In genomic region chr5:4689130-4689529, GRCm38 (mm10) we compare ENCODE assay signal across 25 mouse cellular contexts.
DNase-seq lines count a peak whose midpoint lies in the region; ATAC-seq and TF ChIP-seq lines count a peak whose summit lies in the region.
"Had no signal": no experiment of that assay in that cellular context is flagged by ENCODE, and none has a peak within 500 bp of the region (broad histone marks: within the 10 kb centered on the region; RNA-seq: fewer than 3 reads in every experiment).

No protein-coding gene starts in this region.

- no peaks in the 10 kb centered on the region for H3K27me3 ChIP-seq in intestine, postnatal 0 days (replicated peaks; ENCODE audit: control insufficient read depth, insufficient read depth, low read length)
- no peaks in the 10 kb centered on the region for H3K27me3 ChIP-seq in heart, embryonic 12.5 days (replicated peaks)
- H3K27me3 ChIP-seq: embryonic facial prominence, embryonic 15.5 days; forebrain, embryonic 15.5 days; hindbrain, embryonic 13.5 days; intestine, embryonic 15.5 days had no signal

- WGBS in intestine, postnatal 0 days: 35% methylated on average over 2 of the region's 2 CpGs
- 47% methylated on average over 2 of the region's 2 CpGs for WGBS in heart, embryonic 12.5 days

- no peaks in the 10 kb centered on the region for H3K36me3 ChIP-seq in intestine, postnatal 0 days (ENCODE audit: control insufficient read depth, insufficient read depth)
- H3K36me3 ChIP-seq in heart, embryonic 12.5 days: no peaks in the 10 kb centered on the region
- H3K36me3 ChIP-seq: embryonic facial prominence, embryonic 15.5 days; forebrain, embryonic 12.5 days; forebrain, embryonic 15.5 days; heart, embryonic 10.5 days; hindbrain, embryonic 10.5 days; hindbrain, embryonic 13.5 days; intestine, embryonic 15.5 days had no signal

- no peak overlapping the region for H3K27ac ChIP-seq in intestine, postnatal 0 days (ENCODE audit: low read depth, low read length)
- no peak overlapping the region for H3K27ac ChIP-seq in heart, embryonic 12.5 days (ENCODE audit: poor library complexity, severe bottlenecking)
- H3K27ac ChIP-seq: embryonic facial prominence, embryonic 15.5 days; forebrain, embryonic 12.5 days; forebrain, embryonic 15.5 days; gastrocnemius, adult 2 months; heart, adult 2 months; heart, embryonic 10.5 days; hindbrain, embryonic 10.5 days; hindbrain, embryonic 13.5 days; intestine, embryonic 15.5 days had no signal

- no peak for ATAC-seq in intestine, postnatal 0 days
- ATAC-seq in heart, embryonic 12.5 days (ENCODE audit: insufficient number of reproducible peaks, low FRiP score): no peak
- ATAC-seq: activated CD4-positive, CD25-positive, alpha-beta regulatory T cell, adult 4 months; forebrain, embryonic 15.5 days; hindbrain, embryonic 16.5 days; intestine, embryonic 15.5 days had no signal

- peak; percentile 29 for DNase-seq in 416B (ENCODE audit: low read depth)
- peak; percentile 2 for DNase-seq in c-Kit-positive CD71-negative TER-119-negative erythroid progenitor cells, embryonic 14.5 days (ENCODE audit: low read depth)
- DNase-seq in gonadal fat pad, adult 2 months (ENCODE audit: low read depth): peak; percentile 50
- DNase-seq in cerebellum, adult 9-10 months: no peak
- DNase-seq: adrenal gland, adult 8-10 months; adrenal gland, postnatal 25 days; cerebellum, adult 18-20 months; cerebellum, adult 9-11 months; cerebellum, postnatal 25 days; embryo, embryonic 11 days; gastrocnemius, adult 2 months; gastrocnemius, postnatal 14 days; heart, adult 2 months; kidney, adult 18-20 months had no signal

- no peak overlapping the region for H3K9ac ChIP-seq in intestine, postnatal 0 days (ENCODE audit: low read depth, low read length)
- no peak overlapping the region for H3K9ac ChIP-seq in heart, embryonic 12.5 days
- H3K9ac ChIP-seq: embryonic facial prominence, embryonic 15.5 days; forebrain, embryonic 12.5 days; forebrain, embryonic 15.5 days; hindbrain, embryonic 13.5 days; intestine, embryonic 15.5 days had no signal

- no peaks in the 10 kb centered on the region for H3K9me3 ChIP-seq in intestine, postnatal 0 days (ENCODE audit: control insufficient read depth)
- no peaks in the 10 kb centered on the region for H3K9me3 ChIP-seq in heart, embryonic 12.5 days (replicated peaks)
- H3K9me3 ChIP-seq: embryonic facial prominence, embryonic 15.5 days; forebrain, embryonic 12.5 days; forebrain, embryonic 15.5 days; heart, embryonic 10.5 days; hindbrain, embryonic 10.5 days; hindbrain, embryonic 13.5 days; intestine, embryonic 15.5 days had no signal

- TF ChIP-seq CTCF in intestine, postnatal 0 days (IDR thresholded peaks at IDR 0.05; ENCODE audit: low read depth): no peak

- no peak overlapping the region for H3K4me2 ChIP-seq in intestine, postnatal 0 days (replicated peaks; ENCODE audit: low read depth)
- H3K4me2 ChIP-seq in heart, embryonic 12.5 days: no peak overlapping the region
- H3K4me2 ChIP-seq: embryonic facial prominence, embryonic 15.5 days; forebrain, embryonic 12.5 days; forebrain, embryonic 15.5 days; hindbrain, embryonic 13.5 days; intestine, embryonic 15.5 days had no signal

- no peak overlapping the region for H3K4me3 ChIP-seq in intestine, postnatal 0 days (ENCODE audit: low read depth, low read length)
- H3K4me3 ChIP-seq in heart, embryonic 12.5 days: no peak overlapping the region
- H3K4me3 ChIP-seq: embryonic facial prominence, embryonic 15.5 days; forebrain, embryonic 12.5 days; forebrain, embryonic 15.5 days; gastrocnemius, adult 2 months; heart, adult 2 months; heart, embryonic 10.5 days; hindbrain, embryonic 10.5 days; hindbrain, embryonic 13.5 days; intestine, embryonic 15.5 days had no signal

- no peaks in the 10 kb centered on the region for H3K4me1 ChIP-seq in intestine, postnatal 0 days (replicated peaks; ENCODE audit: control insufficient read depth, insufficient read depth, low read length)
- peaks cover 10% of the 10 kb centered on the region for H3K4me1 ChIP-seq in heart, embryonic 12.5 days (replicated peaks)
- H3K4me1 ChIP-seq: forebrain, embryonic 12.5 days; heart, embryonic 10.5 days; hindbrain, embryonic 10.5 days; hindbrain, embryonic 13.5 days; intestine, embryonic 15.5 days had no signal
